Mouse (Mus musculus) cerebellum, postnatal 10 days (tissue): ENCODE data around the gene Olfr311.
"Not testable (repeated sequence)": the region's sequence is repeated elsewhere in the genome, so short reads cannot be mapped to it uniquely, and the experiment has no call there.

Experiments
- DNase-seq, 2 experiments: peaks; one replicate each; pipeline ENCODE4 v3.0.0; 2021; ENCODE audit warnings: mixed read lengths in 2 of 2

The Olfr311 gene

GRCm38 (mm10) chr11:58838951-58839350 is at the start of gene Olfr311:
Olfr311 (plus strand) TSS chr11:58839251.
- DNase-seq = not testable (repeated sequence)

GRCm38 (mm10) chr11:58789532-58789931 is 49.5 kb upstream of the Olfr311 start:
- DNase-seq = no peak

GRCm38 (mm10) chr11:58790053-58790452 is 49.0 kb upstream of the Olfr311 start:
- DNase-seq = no peak

GRCm38 (mm10) chr11:58790646-58791045 is 48.4 kb upstream of the Olfr311 start:
- no peak for DNase-seq

- no peak for DNase-seq
Measured at GRCm38 (mm10) chr11:58795856-58796255, 43.2 kb upstream of the Olfr311 start.

GRCm38 (mm10) chr11:58796850-58797249 is 42.2 kb upstream of the Olfr311 start:
- DNase-seq = peak; percentile 34 to 50

GRCm38 (mm10) chr11:58799747-58800146 is 39.3 kb upstream of the Olfr311 start:
- no peak for DNase-seq

GRCm38 (mm10) chr11:58801558-58802228 is 37.4 kb upstream of the Olfr311 start, which contains the start of gene Fam183b:
Fam183b (minus strand) TSS chr11:58801960.
- DNase-seq = peak; percentile 84 to 88

GRCm38 (mm10) chr11:58803871-58804270 is 35.2 kb upstream of the Olfr311 start:
- DNase-seq = no peak

GRCm38 (mm10) chr11:58804393-58804792 is 34.7 kb upstream of the Olfr311 start:
- DNase-seq = no peak

- peak in 1 of 2 experiments; percentile 7 for DNase-seq
Measured at GRCm38 (mm10) chr11:58812001-58812400, 27.1 kb upstream of the Olfr311 start.

- not testable (repeated sequence) for DNase-seq
Measured at GRCm38 (mm10) chr11:58814700-58815099, 24.4 kb upstream of the Olfr311 start, which contains the start of gene Olfr313. Olfr313 (plus strand) TSS chr11:58815000.

GRCm38 (mm10) chr11:58815676-58816075 is 23.4 kb upstream of the Olfr311 start:
- DNase-seq = no peak

- DNase-seq = not testable (repeated sequence)
Measured at GRCm38 (mm10) chr11:58828937-58829336, 10.1 kb upstream of the Olfr311 start, which contains the start of gene Olfr312. Olfr312 (plus strand) TSS chr11:58829237.

- DNase-seq = no peak
Measured at GRCm38 (mm10) chr11:58829764-58830163, 9.3 kb upstream of the Olfr311 start.

- DNase-seq = not testable (repeated sequence)
Measured at GRCm38 (mm10) chr11:58832541-58832940, 6.5 kb upstream of the Olfr311 start.

- peak; percentile 93 to 97 for DNase-seq
Measured at GRCm38 (mm10) chr11:58846919-58847461, 7.9 kb downstream of the Olfr311 start, which contains the start of gene Gm12258. Gm12258 (plus strand) TSS chr11:58847158.

GRCm38 (mm10) chr11:58847636-58848035 is 8.6 kb downstream of the Olfr311 start:
- DNase-seq = no peak

- DNase-seq = no peak
Measured at GRCm38 (mm10) chr11:58849731-58850130, 10.7 kb downstream of the Olfr311 start.

GRCm38 (mm10) chr11:58860744-58861143 is 21.7 kb downstream of the Olfr311 start:
- DNase-seq = no peak

- DNase-seq = peak; percentile 88 to 91
Measured at GRCm38 (mm10) chr11:58867039-58867953, 28.2 kb downstream of the Olfr311 start, which contains the start of gene 2810021J22Rik. 2810021J22Rik (plus strand) TSS chr11:58867216.

- DNase-seq = peak in 1 of 2 experiments; percentile 12
Measured at GRCm38 (mm10) chr11:58867954-58868330, 28.9 kb downstream of the Olfr311 start.

- DNase-seq = no peak
Measured at GRCm38 (mm10) chr11:58870961-58871360, 31.9 kb downstream of the Olfr311 start.
